Mouse (Mus musculus) ES-E14 (cell line): ENCODE data around the gene Fance.

Experiments used
- CHD2 ChIP-seq: IDR thresholded peaks from 2 replicates; pipeline ENCODE4 v1.6.1; 2014; ENCODE audit warnings: mild to moderate bottlenecking, low read depth, low read length, inconsistent platforms
- HCFC1 ChIP-seq: IDR thresholded peaks from 2 replicates; pipeline ENCODE4 v1.6.1; 2012; ENCODE audit warnings: low read length, inconsistent platforms, borderline replicate concordance; ENCODE audit not compliant: insufficient read depth
- ZNF384 ChIP-seq: IDR thresholded peaks from 2 replicates; pipeline ENCODE4 v1.6.1; 2012; ENCODE audit warnings: low read depth, low read length, inconsistent platforms

- TF ChIP-seq ZNF384 (no peak), CHD2 (no peak), HCFC1 (no peak)
These were observed 14.5 kb downstream of the Fance start for GRCm38 (mm10) chr17:28327673-28328325.
